25 mouse cellular contexts compared by ENCODE assay signal in the genomic region with DNA sequence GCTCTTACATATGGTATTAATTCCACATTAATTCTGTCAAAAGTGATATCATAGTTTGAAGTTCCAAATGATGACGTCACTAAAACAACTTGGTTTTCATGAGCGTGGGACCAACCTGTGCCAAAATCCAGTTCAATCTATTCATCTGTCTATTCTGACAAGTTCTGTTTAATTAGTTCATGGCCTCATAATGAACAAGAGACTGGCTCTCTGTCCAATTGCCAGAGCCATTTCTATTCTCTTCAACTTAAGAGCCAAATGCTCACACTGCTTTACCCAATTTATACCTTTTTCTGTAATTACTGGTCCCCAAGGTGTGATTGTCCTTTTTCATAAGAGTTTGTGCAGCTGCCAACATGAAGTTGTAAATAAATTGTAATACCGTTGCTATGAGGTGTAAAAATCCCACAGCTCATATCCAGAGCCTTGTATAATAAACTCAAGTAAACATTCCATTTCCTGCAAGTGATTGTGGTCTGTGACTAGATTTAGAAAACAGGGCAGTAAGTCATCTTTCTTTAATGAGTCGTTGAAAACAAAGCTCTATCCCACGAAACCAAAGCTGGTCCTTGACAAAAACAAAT.
DNase-seq lines count a peak whose midpoint lies in the region; ATAC-seq and TF ChIP-seq lines count a peak whose summit lies in the region.
"Had no signal": no experiment of that assay in that cellular context is flagged by ENCODE, and none has a peak within 500 bp of the region (broad histone marks: within the 10 kb centered on the region; RNA-seq: fewer than 3 reads in every experiment).

No protein-coding gene starts in this region.

- peak; percentile 65 for ATAC-seq in forebrain, embryonic 13.5 days
- no peak for ATAC-seq in forebrain, embryonic 15.5 days (replicated peaks)
- peak; percentile 15; the same call in 1 of the 2 replicates for ATAC-seq in limb, embryonic 12.5 days (ENCODE audit: insufficient number of reproducible peaks, insufficient read depth, low FRiP score, low TSS enrichment, low read depth)
- peak; percentile 75 for ATAC-seq in limb, embryonic 14.5 days (ENCODE audit: low FRiP score, low read depth)
- ATAC-seq: forebrain, embryonic 16.5 days; Patski had no signal

- no peak overlapping the region for H3K27ac ChIP-seq in forebrain, embryonic 13.5 days
- H3K27ac ChIP-seq in forebrain, embryonic 15.5 days (replicated peaks), result no peak overlapping the region
- no peak overlapping the region for H3K27ac ChIP-seq in limb, embryonic 12.5 days
- H3K27ac ChIP-seq in limb, embryonic 10.5 days, result no peak overlapping the region
- no peak overlapping the region for H3K27ac ChIP-seq in limb, embryonic 14.5 days (replicated peaks; ENCODE audit: low read depth, low read length)
- no peak overlapping the region for H3K27ac ChIP-seq in cerebellum, adult 2 months (ENCODE audit: insufficient read depth, low read length)
- H3K27ac ChIP-seq: embryonic facial prominence, embryonic 10.5 days; embryonic facial prominence, embryonic 13.5 days; hindbrain, embryonic 12.5 days; hindbrain, embryonic 15.5 days had no signal

- H3K27me3 ChIP-seq in forebrain, embryonic 13.5 days, result no peaks in the 10 kb centered on the region
- no peaks in the 10 kb centered on the region for H3K27me3 ChIP-seq in forebrain, embryonic 15.5 days
- no peaks in the 10 kb centered on the region for H3K27me3 ChIP-seq in limb, embryonic 12.5 days
- H3K27me3 ChIP-seq in limb, embryonic 10.5 days (ENCODE audit: low read depth, poor library complexity, severe bottlenecking), result no peaks in the 10 kb centered on the region
- no peaks in the 10 kb centered on the region for H3K27me3 ChIP-seq in limb, embryonic 14.5 days (ENCODE audit: control insufficient read depth, insufficient read depth, low read length)
- no peaks in the 10 kb centered on the region for H3K27me3 ChIP-seq in cerebellum, adult 2 months (ENCODE audit: control insufficient read depth, insufficient read depth, low read length)
- H3K27me3 ChIP-seq: embryonic facial prominence, embryonic 13.5 days; hindbrain, embryonic 12.5 days; hindbrain, embryonic 15.5 days; Patski had no signal

- no peaks in the 10 kb centered on the region for H3K9me3 ChIP-seq in forebrain, embryonic 13.5 days (replicated peaks)
- no peaks in the 10 kb centered on the region for H3K9me3 ChIP-seq in forebrain, embryonic 15.5 days
- no peaks in the 10 kb centered on the region for H3K9me3 ChIP-seq in limb, embryonic 12.5 days
- no peaks in the 10 kb centered on the region for H3K9me3 ChIP-seq in limb, embryonic 10.5 days (replicated peaks)
- H3K9me3 ChIP-seq in limb, embryonic 14.5 days (ENCODE audit: control insufficient read depth, low read length), result no peaks in the 10 kb centered on the region
- H3K9me3 ChIP-seq: embryonic facial prominence, embryonic 10.5 days; embryonic facial prominence, embryonic 13.5 days; hindbrain, embryonic 12.5 days; hindbrain, embryonic 15.5 days had no signal

- H3K4me2 ChIP-seq in forebrain, embryonic 13.5 days, result no peak overlapping the region
- no peak overlapping the region for H3K4me2 ChIP-seq in forebrain, embryonic 15.5 days (replicated peaks)
- no peak overlapping the region for H3K4me2 ChIP-seq in limb, embryonic 12.5 days
- no peak overlapping the region for H3K4me2 ChIP-seq in limb, embryonic 14.5 days (replicated peaks; ENCODE audit: low read depth, low read length, severe bottlenecking)
- H3K4me2 ChIP-seq: embryonic facial prominence, embryonic 13.5 days; heart, embryonic 11.5 days; hindbrain, embryonic 12.5 days; hindbrain, embryonic 15.5 days had no signal

- H3K4me3 ChIP-seq in forebrain, embryonic 13.5 days, result no peak overlapping the region
- H3K4me3 ChIP-seq in forebrain, embryonic 15.5 days, result no peak overlapping the region
- no peak overlapping the region for H3K4me3 ChIP-seq in limb, embryonic 12.5 days (replicated peaks)
- no peak overlapping the region for H3K4me3 ChIP-seq in limb, embryonic 10.5 days
- H3K4me3 ChIP-seq in limb, embryonic 14.5 days (replicated peaks; ENCODE audit: low read length), result no peak overlapping the region
- H3K4me3 ChIP-seq in cerebellum, adult 2 months (replicated peaks; ENCODE audit: insufficient read depth, low read depth, low read length), result no peak overlapping the region
- H3K4me3 ChIP-seq: embryonic facial prominence, embryonic 10.5 days; embryonic facial prominence, embryonic 13.5 days; erythroblast, embryonic 14.5 days; hindbrain, embryonic 12.5 days; hindbrain, embryonic 15.5 days had no signal

- TF ChIP-seq POLR2A in limb, embryonic 14.5 days (IDR thresholded peaks at IDR 0.05; ENCODE audit: borderline replicate concordance, extremely low read depth, insufficient read depth, insufficient read length), result no peak
- TF ChIP-seq POLR2A in cerebellum, adult 2 months (IDR thresholded peaks at IDR 0.05; ENCODE audit: borderline replicate concordance, insufficient read depth, low read length), result no peak

- no peaks in the 10 kb centered on the region for H3K36me3 ChIP-seq in forebrain, embryonic 13.5 days (ENCODE audit: poor library complexity, severe bottlenecking)
- H3K36me3 ChIP-seq in forebrain, embryonic 15.5 days, result no peaks in the 10 kb centered on the region
- H3K36me3 ChIP-seq in limb, embryonic 12.5 days, result no peaks in the 10 kb centered on the region
- H3K36me3 ChIP-seq in limb, embryonic 10.5 days, result no peaks in the 10 kb centered on the region
- H3K36me3 ChIP-seq in limb, embryonic 14.5 days (ENCODE audit: control insufficient read depth, insufficient read depth, low read length), result no peaks in the 10 kb centered on the region
- H3K36me3 ChIP-seq: embryonic facial prominence, embryonic 10.5 days; embryonic facial prominence, embryonic 13.5 days; hindbrain, embryonic 12.5 days; hindbrain, embryonic 15.5 days had no signal

- H3K9ac ChIP-seq in forebrain, embryonic 13.5 days, result no peak overlapping the region
- H3K9ac ChIP-seq in forebrain, embryonic 15.5 days (replicated peaks), result no peak overlapping the region
- H3K9ac ChIP-seq in limb, embryonic 12.5 days (replicated peaks), result no peak overlapping the region
- H3K9ac ChIP-seq in limb, embryonic 14.5 days (ENCODE audit: low read depth, low read length, severe bottlenecking), result no peak overlapping the region
- H3K9ac ChIP-seq: embryonic facial prominence, embryonic 13.5 days; hindbrain, embryonic 12.5 days; hindbrain, embryonic 15.5 days had no signal

- TF ChIP-seq CTCF in cerebellum, adult 2 months (IDR thresholded peaks at IDR 0.05; ENCODE audit: borderline replicate concordance, insufficient read depth, low read depth, low read length), result no peak

- no peaks in the 10 kb centered on the region for H3K4me1 ChIP-seq in forebrain, embryonic 13.5 days
- H3K4me1 ChIP-seq in forebrain, embryonic 15.5 days, result no peaks in the 10 kb centered on the region
- H3K4me1 ChIP-seq in limb, embryonic 12.5 days (replicated peaks), result no peaks in the 10 kb centered on the region
- H3K4me1 ChIP-seq in limb, embryonic 10.5 days, result no peaks in the 10 kb centered on the region
- no peaks in the 10 kb centered on the region for H3K4me1 ChIP-seq in limb, embryonic 14.5 days (ENCODE audit: control insufficient read depth, insufficient read depth, low read length)
- no peaks in the 10 kb centered on the region for H3K4me1 ChIP-seq in cerebellum, adult 2 months (ENCODE audit: control insufficient read depth, insufficient read depth, low read length)
- H3K4me1 ChIP-seq: embryonic facial prominence, embryonic 10.5 days; embryonic facial prominence, embryonic 13.5 days; hindbrain, embryonic 12.5 days; hindbrain, embryonic 15.5 days had no signal

- 61% methylated on average over 5 of the region's 5 CpGs for WGBS in forebrain, embryonic 13.5 days
- WGBS in forebrain, embryonic 15.5 days, result 46% methylated on average over 5 of the region's 5 CpGs
- WGBS in limb, embryonic 12.5 days, result 54% methylated on average over 5 of the region's 5 CpGs
- 83% methylated on average over 5 of the region's 5 CpGs for WGBS in limb, embryonic 10.5 days
- WGBS in limb, embryonic 14.5 days, result 47% methylated on average over 5 of the region's 5 CpGs
- 71% methylated on average over 5 of the region's 5 CpGs for WGBS in cerebellum, adult 2 months

- no peak for DNase-seq in limb, embryonic 10.5 days (ENCODE audit: low spot score)
- peak; percentile 28 for DNase-seq in Muller cell, postnatal 12 days (ENCODE audit: inconsistent ontology term)
- DNase-seq in limb, embryonic 14.5 days (ENCODE audit: low spot score), result peak; percentile 53
- no peak for DNase-seq in heart, adult 11 months
- DNase-seq in cerebellum, adult 2 months, result no peak
- DNase-seq: adrenal gland, postnatal 10 days; adrenal gland, postnatal 36 days; cerebellum, adult 11 months; cerebellum, adult 8-10 months; cerebellum, postnatal 10 days; cerebellum, postnatal 36 days; embryo, embryonic 11 days; gastrocnemius, postnatal 10 days; gastrocnemius, postnatal 36 days had no signal

Comparison
In these comparisons a context has a peak if more than half of its experiments do, and no peak if none do; other contexts are left out.
1. DNase-seq: peak in Muller cell, postnatal 12 days (single experiment) and limb, embryonic 14.5 days (single experiment); none in limb, embryonic 10.5 days (single experiment), heart, adult 11 months (single experiment) and cerebellum, adult 2 months (0 of 2).